In the genomic region with DNA sequence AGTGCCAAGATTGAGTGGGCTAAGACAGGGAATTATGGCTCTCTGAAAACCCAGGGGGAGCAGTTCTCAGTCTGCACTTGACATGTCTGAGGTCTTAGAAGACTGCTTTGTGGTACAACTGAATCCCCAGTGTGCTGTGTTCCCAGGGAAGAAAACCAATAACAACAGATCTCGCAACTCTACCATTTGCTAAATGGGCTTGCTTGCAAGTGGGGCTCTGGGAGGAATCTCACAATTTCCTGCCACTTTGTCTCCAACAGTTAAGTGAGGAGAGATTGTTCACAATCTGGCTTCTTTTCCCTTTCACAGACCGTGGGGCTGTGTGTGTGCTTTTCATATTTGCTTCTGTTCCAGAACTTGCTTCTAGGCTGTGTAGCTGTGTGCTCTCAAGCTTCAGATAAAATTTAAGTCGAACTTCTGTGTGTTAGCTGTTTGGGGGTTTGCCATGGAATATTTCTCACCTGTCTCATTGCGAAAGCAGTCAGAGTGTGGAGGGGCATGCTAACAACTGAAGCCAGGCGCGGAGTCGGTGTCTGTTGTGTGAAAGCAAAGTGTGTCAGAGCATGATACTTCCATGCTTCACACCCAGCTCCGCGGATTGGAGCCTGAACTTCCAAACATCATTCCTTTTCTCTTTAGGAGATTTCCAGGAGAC, we compare ENCODE assay signal across 31 mouse cellular contexts.
DNase-seq lines count a peak whose midpoint lies in the region; ATAC-seq lines count a peak whose summit lies in the region.
"Had no signal": no experiment of that assay in that cellular context is flagged by ENCODE, and none has a peak within 500 bp of the region (broad histone marks: within the 10 kb centered on the region; RNA-seq: fewer than 3 reads in every experiment).

No protein-coding gene starts in this region.

- H3K27ac ChIP-seq in forebrain, embryonic 16.5 days (ENCODE audit: low read length) = no peak overlapping the region
- no peak overlapping the region for H3K27ac ChIP-seq in forebrain, embryonic 15.5 days (replicated peaks)
- no peak overlapping the region for H3K27ac ChIP-seq in midbrain, embryonic 16.5 days (ENCODE audit: low read length)
- H3K27ac ChIP-seq in midbrain, embryonic 15.5 days = no peak overlapping the region
- H3K27ac ChIP-seq: heart, embryonic 13.5 days; hindbrain, embryonic 15.5 days; limb, embryonic 10.5 days; limb, embryonic 15.5 days; liver, embryonic 13.5 days; midbrain, embryonic 12.5 days; neural tube, embryonic 12.5 days had no signal

- no peak overlapping the region for H3K4me3 ChIP-seq in forebrain, embryonic 16.5 days (replicated peaks; ENCODE audit: low read length)
- no peak overlapping the region for H3K4me3 ChIP-seq in forebrain, embryonic 15.5 days
- no peak overlapping the region for H3K4me3 ChIP-seq in midbrain, embryonic 16.5 days (ENCODE audit: low read depth, low read length)
- no peak overlapping the region for H3K4me3 ChIP-seq in midbrain, embryonic 15.5 days
- H3K4me3 ChIP-seq: heart, embryonic 13.5 days; hindbrain, embryonic 15.5 days; limb, embryonic 10.5 days; limb, embryonic 15.5 days; liver, embryonic 13.5 days; megakaryocyte, embryonic 14.5 days; midbrain, embryonic 12.5 days; neural tube, embryonic 12.5 days had no signal

- peak; percentile 40 to 72 for DNase-seq in heart, adult 18-20 months
- DNase-seq in heart, postnatal 36 days = no peak
- peak; percentile 87 for DNase-seq in fibroblast of lung, adult 2 months (ENCODE audit: low read depth)
- DNase-seq in spleen, postnatal 4 days (ENCODE audit: low spot score in 2 of 2) = no peak
- DNase-seq: adrenal gland, postnatal 14 days; cerebellum, adult 2 months; cerebellum, postnatal 25 days; gastrocnemius, postnatal 36 days; kidney, adult 11 months; kidney, postnatal 14 days; layer of hippocampus, adult 9-11 months; liver, embryonic 13.5 days; lung, adult 18-20 months; lung, postnatal 4 days; right cerebral cortex, adult 18-20 months; right cerebral cortex, postnatal 4 days; thymus, postnatal 4 days had no signal

- peak; percentile 57 for ATAC-seq in forebrain, embryonic 16.5 days
- no peak for ATAC-seq in forebrain, embryonic 15.5 days (replicated peaks)
- ATAC-seq in midbrain, embryonic 16.5 days = 0 out of 2 replicates have a peak, but pooled peaks have one; percentile 3
- ATAC-seq in midbrain, embryonic 15.5 days (replicated peaks) = no peak
- ATAC-seq: inflammation-experienced regulatory T-cells, adult 6 months; lung, postnatal 0 days; Patski had no signal

- H3K4me1 ChIP-seq in forebrain, embryonic 16.5 days (replicated peaks; ENCODE audit: control insufficient read depth, insufficient read depth, low read length) = peaks cover 8% of the 10 kb centered on the region
- H3K4me1 ChIP-seq in forebrain, embryonic 15.5 days = peaks cover 10% of the 10 kb centered on the region
- H3K4me1 ChIP-seq in midbrain, embryonic 16.5 days (ENCODE audit: control insufficient read depth, insufficient read depth, low read length) = peaks cover 6% of the 10 kb centered on the region; the same call in 1 of the 2 replicates
- peaks cover 5% of the 10 kb centered on the region for H3K4me1 ChIP-seq in midbrain, embryonic 15.5 days
- H3K4me1 ChIP-seq: limb, embryonic 15.5 days; liver, embryonic 13.5 days; megakaryocyte, embryonic 14.5 days had no signal

- H3K4me2 ChIP-seq in forebrain, embryonic 16.5 days (ENCODE audit: low read length) = no peak overlapping the region
- H3K4me2 ChIP-seq in forebrain, embryonic 15.5 days (replicated peaks) = no peak overlapping the region
- H3K4me2 ChIP-seq in midbrain, embryonic 16.5 days (ENCODE audit: low read length) = no peak overlapping the region
- H3K4me2 ChIP-seq in midbrain, embryonic 15.5 days = no peak overlapping the region
- H3K4me2 ChIP-seq: heart, embryonic 13.5 days; hindbrain, embryonic 15.5 days; limb, embryonic 15.5 days; liver, embryonic 13.5 days; midbrain, embryonic 12.5 days; neural tube, embryonic 12.5 days had no signal

- H3K9ac ChIP-seq in forebrain, embryonic 16.5 days (replicated peaks; ENCODE audit: low read depth, low read length) = no peak overlapping the region
- H3K9ac ChIP-seq in forebrain, embryonic 15.5 days (replicated peaks) = no peak overlapping the region
- H3K9ac ChIP-seq in midbrain, embryonic 16.5 days (ENCODE audit: low read depth, low read length) = no peak overlapping the region
- no peak overlapping the region for H3K9ac ChIP-seq in midbrain, embryonic 15.5 days
- H3K9ac ChIP-seq: heart, embryonic 13.5 days; hindbrain, embryonic 15.5 days; limb, embryonic 15.5 days; liver, embryonic 13.5 days; midbrain, embryonic 12.5 days; neural tube, embryonic 12.5 days had no signal

- H3K36me3 ChIP-seq in forebrain, embryonic 16.5 days (ENCODE audit: control insufficient read depth, insufficient read depth) = no peaks in the 10 kb centered on the region
- H3K36me3 ChIP-seq in forebrain, embryonic 15.5 days = no peaks in the 10 kb centered on the region
- no peaks in the 10 kb centered on the region for H3K36me3 ChIP-seq in midbrain, embryonic 16.5 days (ENCODE audit: control insufficient read depth, insufficient read depth, low read length)
- H3K36me3 ChIP-seq in midbrain, embryonic 15.5 days (replicated peaks) = no peaks in the 10 kb centered on the region
- H3K36me3 ChIP-seq: heart, embryonic 13.5 days; hindbrain, embryonic 15.5 days; limb, embryonic 10.5 days; limb, embryonic 15.5 days; liver, embryonic 13.5 days; midbrain, embryonic 12.5 days; neural tube, embryonic 12.5 days had no signal

- 71% methylated on average over 9 of the region's 9 CpGs for WGBS in forebrain, embryonic 16.5 days
- 75% methylated on average over 9 of the region's 9 CpGs for WGBS in forebrain, embryonic 15.5 days
- WGBS in midbrain, embryonic 16.5 days = 65% methylated on average over 9 of the region's 9 CpGs
- 67% methylated on average over 9 of the region's 9 CpGs for WGBS in midbrain, embryonic 15.5 days

- intact Hi-C loops in heart, postnatal 36 days (cut with DNase I) = no loop called here

- H3K27me3 ChIP-seq in forebrain, embryonic 16.5 days (replicated peaks; ENCODE audit: control insufficient read depth, insufficient read depth, low read length) = no peaks in the 10 kb centered on the region; the same call in 1 of the 2 replicates
- no peaks in the 10 kb centered on the region; the same call in 1 of the 2 replicates for H3K27me3 ChIP-seq in forebrain, embryonic 15.5 days
- H3K27me3 ChIP-seq in midbrain, embryonic 16.5 days (ENCODE audit: control insufficient read depth, insufficient read depth, low read depth, low read length) = no peaks in the 10 kb centered on the region
- H3K27me3 ChIP-seq in midbrain, embryonic 15.5 days (replicated peaks) = no peaks in the 10 kb centered on the region
- H3K27me3 ChIP-seq: heart, embryonic 13.5 days; hindbrain, embryonic 15.5 days; limb, embryonic 15.5 days; liver, embryonic 13.5 days; megakaryocyte, embryonic 14.5 days; midbrain, embryonic 12.5 days; neural tube, embryonic 12.5 days; Patski had no signal

- H3K9me3 ChIP-seq in forebrain, embryonic 16.5 days (ENCODE audit: control insufficient read depth, low read length) = no peaks in the 10 kb centered on the region
- H3K9me3 ChIP-seq in forebrain, embryonic 15.5 days = no peaks in the 10 kb centered on the region
- no peaks in the 10 kb centered on the region for H3K9me3 ChIP-seq in midbrain, embryonic 16.5 days (replicated peaks; ENCODE audit: control insufficient read depth, low read length, poor library complexity, severe bottlenecking)
- H3K9me3 ChIP-seq in midbrain, embryonic 15.5 days = no peaks in the 10 kb centered on the region
- H3K9me3 ChIP-seq: heart, embryonic 13.5 days; hindbrain, embryonic 15.5 days; limb, embryonic 10.5 days; limb, embryonic 15.5 days; liver, embryonic 13.5 days; megakaryocyte, embryonic 14.5 days; midbrain, embryonic 12.5 days; neural tube, embryonic 12.5 days had no signal

Comparison
In these comparisons a context has a peak if more than half of its experiments do, and no peak if none do; other contexts are left out.
1. ATAC-seq: peak in forebrain, embryonic 16.5 days (single experiment) and midbrain, embryonic 16.5 days (single experiment); none in forebrain, embryonic 15.5 days (single experiment) and midbrain, embryonic 15.5 days (single experiment).
2. DNase-seq: peak in heart, adult 18-20 months (2 of 2) and fibroblast of lung, adult 2 months (single experiment); none in heart, postnatal 36 days (0 of 2) and spleen, postnatal 4 days (0 of 2).